Mouse (Mus musculus) bone marrow, adult 2 months (tissue): ENCODE results near the gene Msrb3.

Source experiments
- CTCF ChIP-seq: fragments of 200-500 bp; IDR thresholded peaks from 2 replicates; pipeline ENCODE4 v1.5.1; 2011; ENCODE audit warnings: low read length, control low read depth; ENCODE audit not compliant: control insufficient read depth, insufficient read depth
- POLR2A ChIP-seq: fragments of 200-500 bp; IDR thresholded peaks from 2 replicates; pipeline ENCODE4 v1.6.1; 2011; ENCODE audit warnings: low read depth, mild to moderate bottlenecking, control low read depth, low read length, borderline replicate concordance; ENCODE audit not compliant: control insufficient read depth

GRCm38 (mm10) chr10:120890592-120890991, 8.3 kb downstream of the Msrb3 start:
- TF ChIP-seq POLR2A, result no peak
- TF ChIP-seq CTCF, result no peak
